Mouse (Mus musculus) testis, adult 10 weeks (tissue): ENCODE measurements around the gene Btnl1. TPM values are rescaled to one million over a fixed set of nuclear protein-coding genes. Genes with fewer than 3 reads are reported as not detected.

Experiments used
- polyA plus RNA-seq: library from polyadenylated mRNA; stranded (reverse); fragments of 350-450 nt; fragmentation: Illumina TruSeq; extraction: RNeasy Lipid Tissue Mini Kit (QIAGEN cat#74804); gene quantifications from one replicate; pipeline ENCODE4 v1.2.3, GENCODE M21; 2014; ENCODE audit warnings: low read depth, low replicate concordance

The Btnl1 gene
- polyA plus RNA-seq: not detected

GRCm38 (mm10) chr17:34376847-34377246, at the start of gene Btnl1:
TSS of gene Btnl1 (plus strand) at chr17:34377132.

GRCm38 (mm10) chr17:34354539-34354938, 22.4 kb upstream of the Btnl1 start, which contains the start of gene Btnl2:
TSS of gene Btnl2 (plus strand) at chr17:34354822.

DNA sequence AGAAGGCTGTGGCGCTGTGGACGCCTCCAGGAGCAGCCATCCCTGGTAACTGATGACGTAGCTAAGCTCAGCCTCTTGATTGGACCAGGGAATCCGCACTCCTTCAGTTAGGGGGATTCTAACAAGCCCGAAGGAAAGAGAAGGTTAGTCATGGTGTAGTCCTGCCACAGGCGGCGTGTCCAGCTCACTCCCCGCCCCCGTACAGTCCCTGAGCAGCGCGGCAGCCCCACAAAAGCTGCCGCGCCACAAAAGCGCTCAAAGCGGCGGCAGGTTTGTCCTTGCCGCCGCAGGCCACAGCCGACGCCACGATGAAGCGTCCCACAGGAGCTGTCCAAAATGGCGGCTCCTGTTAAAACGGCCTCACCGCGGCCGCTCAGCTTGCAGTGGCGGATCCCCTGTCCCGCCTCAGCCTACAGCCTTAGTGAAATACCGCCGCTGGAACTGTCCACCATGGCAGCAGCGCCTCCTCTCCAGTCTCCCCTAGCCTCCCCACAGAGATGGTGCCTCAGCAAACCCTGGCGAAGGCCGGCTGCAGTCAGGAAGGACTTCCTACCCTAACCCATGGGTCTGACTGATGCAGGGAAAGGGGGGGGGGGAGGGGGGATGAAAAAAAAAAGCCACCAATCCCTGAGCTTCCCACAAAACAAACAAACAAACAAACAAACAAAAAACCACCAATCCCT, 21.9 kb downstream of the Btnl1 start, which contains the start of gene BC051142:
Gene BC051142, plus strand, starts transcription at position 110 of the 683 bp plus-strand sequence.

Other genes starting within 250 kb of the Btnl1 start
- not detected for gene H2-DMb2, start 233.8 kb upstream of the Btnl1 start, polyA plus RNA-seq
- gene H2-DMb1, start 224.1 kb upstream of the Btnl1 start, polyA plus RNA-seq: 4.0 TPM
- 0.25 TPM for gene Tap1, start 189.6 kb upstream of the Btnl1 start, polyA plus RNA-seq
- gene Psmb9, start 189.4 kb upstream of the Btnl1 start, polyA plus RNA-seq: 1.2 TPM
- 0.14 TPM for gene Psmb8, start 179.4 kb upstream of the Btnl1 start, polyA plus RNA-seq
- gene Tap2, start 173.6 kb upstream of the Btnl1 start, polyA plus RNA-seq: not detected
- 0.11 TPM for gene H2-Ob, start 138.2 kb upstream of the Btnl1 start, polyA plus RNA-seq
- gene H2-Ab1, start 119.4 kb upstream of the Btnl1 start, polyA plus RNA-seq: 5.3 TPM
- 6.3 TPM for gene H2-Aa, start 89.3 kb upstream of the Btnl1 start, polyA plus RNA-seq
- 0.83 TPM for gene H2-Eb1, start 71.3 kb upstream of the Btnl1 start, polyA plus RNA-seq
- not detected for gene H2-Eb2, start 51.5 kb upstream of the Btnl1 start, polyA plus RNA-seq
- 0.15 TPM for gene Btnl2, start 22.3 kb upstream of the Btnl1 start, polyA plus RNA-seq
- gene BC051142, start 21.7 kb downstream of the Btnl1 start, polyA plus RNA-seq: 1,880 TPM
- gene Btnl4, start 100.2 kb downstream of the Btnl1 start, polyA plus RNA-seq: not detected
- gene Btnl6, start 140.2 kb downstream of the Btnl1 start, polyA plus RNA-seq: not detected
- 1.1 TPM for gene Notch4, start 187.1 kb downstream of the Btnl1 start, polyA plus RNA-seq
- gene Gpsm3, start 212.7 kb downstream of the Btnl1 start, polyA plus RNA-seq: not detected
- gene Pbx2, start 214.1 kb downstream of the Btnl1 start, polyA plus RNA-seq: 3.5 TPM
- not detected for gene Ager, start 220.7 kb downstream of the Btnl1 start, polyA plus RNA-seq
- 7.4 TPM for gene Rnf5, start 226.6 kb downstream of the Btnl1 start, polyA plus RNA-seq
- gene Agpat1, start 227.1 kb downstream of the Btnl1 start, polyA plus RNA-seq: 14.5 TPM
- gene Egfl8, start 238.8 kb downstream of the Btnl1 start, polyA plus RNA-seq: not detected